Mouse (Mus musculus): ENCODE data around the gene St6galnac4. TPM values are rescaled to one million over a fixed set of nuclear protein-coding genes. Genes with fewer than 3 reads are reported as not detected.

Gene St6galnac4
- total and polyA plus RNA-seq, 2 experiments from 2014 or later: 47.5 to 75.7 TPM

- TF ChIP-seq CTCF (IDR thresholded peaks at IDR 0.05; ENCODE audit: low read depth): no peak
- DNase-seq (ENCODE audit: low spot score) (no peak), ATAC-seq (no peak)
- WGBS: 87% methylated on average over 5 of the region's 5 CpGs
- H3K27ac ChIP-seq: peak overlapping the region; percentile 88; the same call in 1 of the 2 replicates
- no peaks in the 10 kb centered on the region for H3K27me3 ChIP-seq (ENCODE audit: insufficient read depth, low read length)
- H3K4me2 ChIP-seq (ENCODE audit: low read depth, low read length): no peak overlapping the region
- no peak overlapping the region for H3K9ac ChIP-seq (replicated peaks; ENCODE audit: low read length)
- H3K4me1 ChIP-seq (ENCODE audit: insufficient read depth, low read length): peaks cover 30% of the 10 kb centered on the region
- no peak overlapping the region for H3K4me3 ChIP-seq (ENCODE audit: low read length)
- no peaks in the 10 kb centered on the region for H3K9me3 ChIP-seq (ENCODE audit: low read length)
- H3K36me3 ChIP-seq (ENCODE audit: insufficient read depth, low read length): no peaks in the 10 kb centered on the region
These were observed 37.3 kb downstream of the St6galnac4 start for GRCm38 (mm10) chr2:32624111-32624748.

GRCm38 (mm10) chr2:32625212-32625872, 38.4 kb downstream of the St6galnac4 start:
- Histone ChIP-seq H3K36me3 (ENCODE audit: insufficient read depth, low read length) (no peaks in the 10 kb centered on the region), H3K9ac (replicated peaks; ENCODE audit: low read length) (peak overlapping the region; percentile 51), H3K9me3 (ENCODE audit: low read length) (no peaks in the 10 kb centered on the region), H3K27ac (peak overlapping the region; percentile 88), H3K4me1 (ENCODE audit: insufficient read depth, low read length) (peaks cover 35% of the 10 kb centered on the region), H3K4me2 (ENCODE audit: low read depth, low read length) (peak overlapping the region; percentile 58), H3K27me3 (ENCODE audit: insufficient read depth, low read length) (no peaks in the 10 kb centered on the region), H3K4me3 (ENCODE audit: low read length) (peak overlapping the region; percentile 33)
- WGBS: 2% methylated on average over 13 of the region's 13 CpGs
- ATAC-seq (peak; percentile 63), DNase-seq (ENCODE audit: low spot score) (peak; percentile 87)
- peak; percentile 41; the same call in 1 of the 2 replicates for TF ChIP-seq CTCF (IDR thresholded peaks at IDR 0.05; ENCODE audit: low read depth)

- Histone ChIP-seq H3K27ac (peak overlapping the region; percentile 88), H3K9ac (replicated peaks; ENCODE audit: low read length) (peak overlapping the region; percentile 51), H3K4me1 (ENCODE audit: insufficient read depth, low read length) (peaks cover 34% of the 10 kb centered on the region), H3K36me3 (ENCODE audit: insufficient read depth, low read length) (no peaks in the 10 kb centered on the region), H3K4me2 (ENCODE audit: low read depth, low read length) (peak overlapping the region; percentile 58), H3K27me3 (ENCODE audit: insufficient read depth, low read length) (no peaks in the 10 kb centered on the region), H3K4me3 (ENCODE audit: low read length) (peak overlapping the region; percentile 33), H3K9me3 (ENCODE audit: low read length) (no peaks in the 10 kb centered on the region)
- 50% methylated on average over 5 of the region's 5 CpGs for WGBS
- peak; percentile 1; the same call in 1 of the 2 replicates for ATAC-seq
- no peak for TF ChIP-seq CTCF (IDR thresholded peaks at IDR 0.05; ENCODE audit: low read depth)
- peak; percentile 61 for DNase-seq (ENCODE audit: low spot score)
These were observed 39.2 kb downstream of the St6galnac4 start for GRCm38 (mm10) chr2:32625873-32626694.

- no peak for TF ChIP-seq CTCF (IDR thresholded peaks at IDR 0.05; ENCODE audit: low read depth)
- H3K27ac ChIP-seq: 0 out of 2 replicates have a peak overlapping the region, but pooled peaks have one; percentile 73
- no peaks in the 10 kb centered on the region for H3K36me3 ChIP-seq (ENCODE audit: insufficient read depth, low read length)
- no peak overlapping the region for H3K4me2 ChIP-seq (ENCODE audit: low read depth, low read length)
- H3K27me3 ChIP-seq (ENCODE audit: insufficient read depth, low read length): no peaks in the 10 kb centered on the region
- no peak for DNase-seq (ENCODE audit: low spot score)
- H3K9ac ChIP-seq (replicated peaks; ENCODE audit: low read length): no peak overlapping the region
- no peaks in the 10 kb centered on the region for H3K9me3 ChIP-seq (ENCODE audit: low read length)
- H3K4me1 ChIP-seq (ENCODE audit: insufficient read depth, low read length): peaks cover 29% of the 10 kb centered on the region
- no peak for ATAC-seq
- WGBS: 72% methylated on average over 20 of the region's 20 CpGs
- H3K4me3 ChIP-seq (ENCODE audit: low read length): no peak overlapping the region
These were observed 40.6 kb downstream of the St6galnac4 start for GRCm38 (mm10) chr2:32627266-32628043.

- peak overlapping the region; percentile 73; the same call in 1 of the 2 replicates for H3K27ac ChIP-seq
- H3K27me3 ChIP-seq (ENCODE audit: insufficient read depth, low read length): no peaks in the 10 kb centered on the region
- TF ChIP-seq CTCF (IDR thresholded peaks at IDR 0.05; ENCODE audit: low read depth): no peak
- H3K4me3 ChIP-seq (ENCODE audit: low read length): no peak overlapping the region
- peaks cover 29% of the 10 kb centered on the region for H3K4me1 ChIP-seq (ENCODE audit: insufficient read depth, low read length)
- ATAC-seq (no peak), DNase-seq (ENCODE audit: low spot score) (no peak)
- no peaks in the 10 kb centered on the region for H3K36me3 ChIP-seq (ENCODE audit: insufficient read depth, low read length)
- no peaks in the 10 kb centered on the region for H3K9me3 ChIP-seq (ENCODE audit: low read length)
- WGBS: 65% methylated on average over 4 of the region's 4 CpGs
- peak overlapping the region; percentile 18; the same call in 1 of the 2 replicates for H3K9ac ChIP-seq (replicated peaks; ENCODE audit: low read length)
- H3K4me2 ChIP-seq (ENCODE audit: low read depth, low read length): no peak overlapping the region
These were observed 41.2 kb downstream of the St6galnac4 start for GRCm38 (mm10) chr2:32628044-32628550.

GRCm38 (mm10) chr2:32628729-32629128, 41.8 kb downstream of the St6galnac4 start:
- Histone ChIP-seq H3K9ac (replicated peaks; ENCODE audit: low read length) (peak overlapping the region; percentile 18; the same call in 1 of the 2 replicates), H3K27ac (peak overlapping the region; percentile 73), H3K9me3 (ENCODE audit: low read length) (no peaks in the 10 kb centered on the region), H3K36me3 (ENCODE audit: insufficient read depth, low read length) (no peaks in the 10 kb centered on the region), H3K4me3 (ENCODE audit: low read length) (no peak overlapping the region), H3K4me1 (ENCODE audit: insufficient read depth, low read length) (peaks cover 29% of the 10 kb centered on the region), H3K4me2 (ENCODE audit: low read depth, low read length) (peak overlapping the region; percentile 27), H3K27me3 (ENCODE audit: insufficient read depth, low read length) (no peaks in the 10 kb centered on the region)
- ATAC-seq: peak; percentile 60
- peak; percentile 83 for DNase-seq (ENCODE audit: low spot score)
- WGBS: 14% methylated on average over 5 of the region's 5 CpGs
- TF ChIP-seq CTCF (IDR thresholded peaks at IDR 0.05; ENCODE audit: low read depth): no peak

All from hindbrain, postnatal 0 days (tissue).